Mouse (Mus musculus) hindbrain, embryonic 16.5 days (tissue): ENCODE results near the gene Rcor2. TPM values are rescaled to one million over a fixed set of nuclear protein-coding genes. Genes with fewer than 3 reads are reported as not detected.
A peak's percentile ranks its signal among the peaks of the same experiment; 100 is the strongest.

Experiments
- ATAC-seq: fragments of 200-750 bp; cut with Nextera tagmentation; 2 replicates; pipeline ENCODE4 v1.8.0; 2017; ENCODE audit warnings: moderate TSS enrichment, moderate library complexity
- H3K27ac ChIP-seq: fragments of 300-500 bp; sonication (generic); 2 replicates; pipeline ENCODE4 v1.5.1; 2014; ENCODE audit warnings: low read depth, mild to moderate bottlenecking, control low read depth, low read length, moderate library complexity
- H3K27me3 ChIP-seq: fragments of 300-500 bp; sonication (generic); replicated peaks from 2 replicates; pipeline ENCODE4 v1.6.1; 2014; ENCODE audit warnings: low read length; ENCODE audit not compliant: control insufficient read depth, insufficient read depth
- H3K36me3 ChIP-seq: fragments of 300-500 bp; sonication (generic); 2 replicates; pipeline ENCODE4 v1.6.1; 2014; ENCODE audit warnings: mild to moderate bottlenecking, low read length, moderate library complexity, mixed read lengths; ENCODE audit not compliant: control insufficient read depth, insufficient read depth
- H3K4me1 ChIP-seq: fragments of 300-500 bp; sonication (generic); 2 replicates; pipeline ENCODE4 v1.6.1; 2014; ENCODE audit warnings: low read depth, low read length; ENCODE audit not compliant: control insufficient read depth, insufficient read depth
- H3K4me2 ChIP-seq: fragments of 300-500 bp; sonication (generic); 2 replicates; pipeline ENCODE4 v1.6.1; 2014; ENCODE audit warnings: mild to moderate bottlenecking, low read length, control low read depth, moderate library complexity
- H3K4me3 ChIP-seq: fragments of 300-500 bp; sonication (generic); 2 replicates; pipeline ENCODE4 v1.5.1; 2014; ENCODE audit warnings: mild to moderate bottlenecking, low read length, control low read depth, moderate library complexity
- H3K9ac ChIP-seq: fragments of 300-500 bp; sonication (generic); 2 replicates; pipeline ENCODE4 v1.6.1; 2014; ENCODE audit warnings: low read depth, mild to moderate bottlenecking, control low read depth, low read length, moderate library complexity
- H3K9me3 ChIP-seq: fragments of 300-500 bp; sonication (generic); 2 replicates; pipeline ENCODE4 v1.6.1; 2014; ENCODE audit warnings: mild to moderate bottlenecking, low read length, moderate library complexity; ENCODE audit not compliant: control insufficient read depth
- WGBS: fragments of 180-500 bp; shearing (Covaris S2); extraction: QIAGEN DNeasy Blood & Tissue Kit; methylation state at CpG from one replicate; pipeline ENCODE4 v1.1.7; 2014; 5-methylcytosine and 5-hydroxymethylcytosine counted together
- polyA plus RNA-seq: library from polyadenylated mRNA; unstranded; fragments of >200 nt; fragmentation: Nextera tagmentation; extraction: Ambion mirVana; gene quantifications from 2 replicates; pipeline ENCODE4 v1.2.1, GENCODE M21; 2015

Rcor2 gene
- polyA plus RNA-seq, 1 experiment from 2014 or later, result 10.5 TPM

GRCm38 (mm10) chr19:7299052-7299451, 31.9 kb downstream of the Rcor2 start:
- Histone ChIP-seq H3K27me3 (no peaks in the 10 kb centered on the region), H3K4me3 (no peak overlapping the region), H3K4me1 (peaks cover 16% of the 10 kb centered on the region), H3K36me3 (no peaks in the 10 kb centered on the region), H3K9me3 (no peaks in the 10 kb centered on the region), H3K27ac (0 out of 2 replicates have a peak overlapping the region, but pooled peaks have one; percentile 40), H3K9ac (no peak overlapping the region), H3K4me2 (no peak overlapping the region)
- peak; percentile 93 for ATAC-seq

- WGBS, result 96% methylated on average over 1 of the region's 1 CpGs
- Histone ChIP-seq H3K9ac (no peak overlapping the region), H3K9me3 (no peaks in the 10 kb centered on the region), H3K27ac (no peak overlapping the region), H3K4me2 (no peak overlapping the region), H3K36me3 (no peaks in the 10 kb centered on the region), H3K27me3 (no peaks in the 10 kb centered on the region), H3K4me3 (no peak overlapping the region), H3K4me1 (peaks cover 16% of the 10 kb centered on the region)
- ATAC-seq, result no peak
These were observed 33.0 kb downstream of the Rcor2 start for GRCm38 (mm10) chr19:7300078-7300477.

- Histone ChIP-seq H3K27me3 (no peaks in the 10 kb centered on the region), H3K9me3 (no peaks in the 10 kb centered on the region), H3K4me3 (no peak overlapping the region), H3K36me3 (no peaks in the 10 kb centered on the region), H3K27ac (no peak overlapping the region), H3K9ac (no peak overlapping the region), H3K4me2 (no peak overlapping the region), H3K4me1 (peaks cover 16% of the 10 kb centered on the region)
- ATAC-seq, result no peak
- 85% methylated on average over 7 of the region's 7 CpGs for WGBS
These were observed 34.7 kb downstream of the Rcor2 start for GRCm38 (mm10) chr19:7301647-7302492.

- no peak for ATAC-seq
- Histone ChIP-seq H3K27ac (no peak overlapping the region), H3K36me3 (no peaks in the 10 kb centered on the region), H3K9me3 (no peaks in the 10 kb centered on the region), H3K4me1 (peaks cover 16% of the 10 kb centered on the region), H3K4me2 (no peak overlapping the region), H3K27me3 (no peaks in the 10 kb centered on the region), H3K9ac (no peak overlapping the region), H3K4me3 (no peak overlapping the region)
- whole genome bisulfite sequencing, result 91% methylated on average over 1 of the region's 1 CpGs
These were observed 35.3 kb downstream of the Rcor2 start for GRCm38 (mm10) chr19:7302493-7302797.

DNA sequence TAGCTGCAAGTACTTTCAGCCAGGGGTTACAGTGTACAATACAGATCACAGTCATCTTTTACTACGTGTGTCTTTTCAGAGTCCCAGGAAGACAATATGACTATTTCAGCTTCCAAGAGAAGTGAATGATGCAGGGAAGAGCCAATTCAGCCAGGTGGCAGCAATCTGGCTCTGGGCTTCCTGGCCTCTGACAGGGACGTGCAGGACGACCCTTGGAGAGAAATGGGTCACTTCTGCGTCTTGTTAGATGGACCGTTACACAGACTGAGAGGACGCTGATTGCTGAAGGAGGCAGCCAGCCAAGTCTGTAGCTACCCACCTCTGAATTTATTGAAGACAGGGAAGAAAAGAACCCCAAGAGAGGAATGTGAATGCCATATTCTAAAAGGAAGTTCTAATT, 36.7 kb downstream of the Rcor2 start:
- no peaks in the 10 kb centered on the region for H3K9me3 ChIP-seq
- 53% methylated on average over 6 of the region's 6 CpGs for WGBS
- H3K4me3 ChIP-seq, result no peak overlapping the region
- no peak overlapping the region for H3K4me2 ChIP-seq
- H3K9ac ChIP-seq, result no peak overlapping the region
- H3K36me3 ChIP-seq, result no peaks in the 10 kb centered on the region
- no peaks in the 10 kb centered on the region for H3K27me3 ChIP-seq
- H3K4me1 ChIP-seq, result peaks cover 26% of the 10 kb centered on the region
- ATAC-seq, result no peak
- no peak overlapping the region for H3K27ac ChIP-seq

GRCm38 (mm10) chr19:7304801-7305200, 37.7 kb downstream of the Rcor2 start:
- H3K9me3 ChIP-seq, result no peaks in the 10 kb centered on the region
- peaks cover 22% of the 10 kb centered on the region for H3K4me1 ChIP-seq
- WGBS, result 70% methylated on average over 2 of the region's 2 CpGs
- no peaks in the 10 kb centered on the region for H3K27me3 ChIP-seq
- H3K27ac ChIP-seq, result no peak overlapping the region
- H3K9ac ChIP-seq, result no peak overlapping the region
- ATAC-seq, result no peak
- no peak overlapping the region for H3K4me2 ChIP-seq
- H3K4me3 ChIP-seq, result no peak overlapping the region
- H3K36me3 ChIP-seq, result no peaks in the 10 kb centered on the region

GRCm38 (mm10) chr19:7305380-7306310, 38.5 kb downstream of the Rcor2 start:
- Histone ChIP-seq H3K27me3 (no peaks in the 10 kb centered on the region), H3K4me1 (peaks cover 30% of the 10 kb centered on the region)

GRCm38 (mm10) chr19:7306968-7307367, 39.8 kb downstream of the Rcor2 start:
- WGBS, result 73% methylated on average over 3 of the region's 3 CpGs
- no peak overlapping the region for H3K4me3 ChIP-seq
- no peak overlapping the region for H3K4me2 ChIP-seq
- no peaks in the 10 kb centered on the region for H3K36me3 ChIP-seq
- H3K27me3 ChIP-seq, result no peaks in the 10 kb centered on the region
- no peaks in the 10 kb centered on the region for H3K9me3 ChIP-seq
- peaks cover 42% of the 10 kb centered on the region for H3K4me1 ChIP-seq
- ATAC-seq, result no peak
- no peak overlapping the region for H3K9ac ChIP-seq
- H3K27ac ChIP-seq, result no peak overlapping the region

More at GRCm38 (mm10) chr19:7305380-7306310, 38.5 kb downstream of the Rcor2 start:
- no peak for ATAC-seq
- no peak overlapping the region for H3K9ac ChIP-seq
- no peaks in the 10 kb centered on the region for H3K36me3 ChIP-seq
- H3K4me2 ChIP-seq, result no peak overlapping the region
- no peak overlapping the region for H3K27ac ChIP-seq
- 88% methylated on average over 10 of the region's 11 CpGs for WGBS
- H3K4me3 ChIP-seq, result no peak overlapping the region
- H3K9me3 ChIP-seq, result no peaks in the 10 kb centered on the region
